Mouse (Mus musculus) induced T-regulatory cell, adult 2 months (primary cell): ENCODE results near the gene Enpp7.

ENCODE experiments used
- DNase-seq: peaks from one replicate; pipeline ENCODE4 v3.0.0-alpha.2; 2012; ENCODE audit warnings: low read depth

Gene Enpp7

DNA sequence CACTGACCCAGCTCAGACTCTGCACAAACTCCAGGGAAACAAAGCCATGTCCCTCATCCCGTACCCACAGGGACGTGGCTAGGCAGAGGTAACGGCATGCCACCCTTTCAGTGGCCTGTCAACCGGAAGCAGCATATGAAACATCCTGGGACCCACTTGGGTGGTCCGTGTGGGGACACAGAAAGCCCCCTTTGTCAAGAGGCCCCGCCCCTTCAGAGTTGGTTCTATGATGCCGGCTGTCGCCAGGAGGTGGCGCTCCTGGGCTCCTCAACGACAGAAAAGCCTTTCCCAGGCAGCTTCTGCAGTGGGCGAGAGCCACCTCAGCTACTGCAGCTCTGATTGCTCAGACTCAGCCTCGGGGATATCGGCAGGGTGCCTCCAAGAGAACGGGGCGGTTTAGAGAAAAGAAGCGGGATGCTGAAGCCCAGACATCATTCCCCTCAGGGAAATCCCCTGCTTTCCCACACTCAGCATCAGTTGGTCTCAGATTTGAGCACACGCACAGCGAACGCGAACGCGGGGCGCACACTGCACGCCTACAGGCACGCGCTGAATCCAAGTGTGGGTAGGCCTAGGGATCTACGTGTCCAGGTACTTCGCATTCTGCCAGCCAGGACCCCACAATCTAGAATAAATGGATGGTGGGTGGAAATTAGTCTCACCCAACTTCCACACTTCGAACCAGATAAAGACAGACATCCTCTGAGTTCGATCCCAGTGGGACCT, 10.7 kb downstream of the Enpp7 start:
- DNase-seq = peak; percentile 86

DNA sequence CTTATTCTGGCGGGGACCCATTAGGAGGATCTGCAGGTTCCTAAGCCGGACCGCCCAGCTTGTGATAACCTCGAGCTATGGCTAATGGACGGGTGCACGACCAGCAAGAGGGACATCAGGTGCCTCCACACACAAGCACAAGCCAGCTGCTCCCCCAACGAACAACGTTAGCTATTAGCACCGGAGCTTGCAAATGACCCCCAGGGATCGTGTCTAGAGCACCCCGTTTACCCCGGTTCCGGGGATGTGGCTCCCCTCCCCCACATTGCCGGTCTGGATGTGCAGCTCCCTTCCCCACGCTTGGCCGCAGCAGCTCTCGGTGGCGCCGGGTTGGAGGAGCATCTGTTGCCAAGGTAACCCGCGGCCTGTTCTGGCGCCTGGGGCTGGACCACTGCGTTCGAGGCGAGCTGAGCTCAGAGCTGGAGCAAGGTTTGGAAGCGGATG, 11.4 kb downstream of the Enpp7 start:
- DNase-seq = peak; percentile 43

DNA sequence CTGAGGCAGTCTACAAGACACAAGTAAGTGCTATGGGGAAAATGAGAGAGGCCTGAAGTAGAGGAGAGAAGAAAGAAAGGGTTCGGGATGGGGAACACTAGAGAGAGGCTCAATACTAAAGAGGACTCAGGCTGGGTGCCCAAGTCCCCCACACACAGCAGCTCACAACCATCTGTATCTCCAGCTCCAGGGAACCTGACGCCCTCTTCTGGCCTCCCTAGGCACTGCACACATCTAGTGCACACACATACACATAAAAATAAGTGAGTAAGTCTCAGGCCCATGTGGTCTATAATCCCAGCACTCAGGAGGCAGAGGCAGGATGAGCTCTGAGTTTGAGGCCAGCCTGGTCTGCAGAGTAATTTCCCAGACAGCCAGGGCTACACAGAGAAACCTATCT, 12.9 kb downstream of the Enpp7 start:
- DNase-seq = peak; percentile 37

DNA sequence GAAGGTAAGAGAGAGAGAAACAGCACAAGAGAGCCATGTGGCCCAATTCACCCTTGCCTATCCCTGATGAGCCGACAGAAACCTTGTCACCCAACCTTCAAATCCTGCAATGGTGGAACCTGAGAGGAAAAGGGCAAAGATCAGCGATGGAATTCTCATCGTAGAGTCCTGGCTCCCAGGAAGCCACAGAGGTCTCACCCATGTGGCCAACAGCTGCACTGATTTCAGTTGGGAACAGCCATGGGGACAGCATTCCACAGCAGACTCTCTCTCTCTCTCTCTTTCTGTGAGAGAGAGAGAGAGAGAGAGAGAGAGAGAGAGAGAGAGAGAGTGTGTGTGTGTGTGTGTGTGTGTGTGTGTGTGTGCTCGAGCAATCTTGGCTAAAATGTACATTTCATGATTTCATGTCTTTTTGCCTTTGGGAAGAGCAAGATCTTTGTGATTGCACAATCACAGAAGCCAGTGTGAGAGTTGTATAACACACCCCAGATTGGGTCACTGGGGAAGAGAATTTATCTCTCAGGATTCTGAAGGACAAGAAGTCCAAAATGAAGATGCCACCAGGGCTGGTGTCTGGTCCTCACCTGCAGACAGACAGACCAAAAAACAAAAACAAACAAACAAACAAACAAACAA, 13.6 kb downstream of the Enpp7 start:
- no peak for DNase-seq

DNA sequence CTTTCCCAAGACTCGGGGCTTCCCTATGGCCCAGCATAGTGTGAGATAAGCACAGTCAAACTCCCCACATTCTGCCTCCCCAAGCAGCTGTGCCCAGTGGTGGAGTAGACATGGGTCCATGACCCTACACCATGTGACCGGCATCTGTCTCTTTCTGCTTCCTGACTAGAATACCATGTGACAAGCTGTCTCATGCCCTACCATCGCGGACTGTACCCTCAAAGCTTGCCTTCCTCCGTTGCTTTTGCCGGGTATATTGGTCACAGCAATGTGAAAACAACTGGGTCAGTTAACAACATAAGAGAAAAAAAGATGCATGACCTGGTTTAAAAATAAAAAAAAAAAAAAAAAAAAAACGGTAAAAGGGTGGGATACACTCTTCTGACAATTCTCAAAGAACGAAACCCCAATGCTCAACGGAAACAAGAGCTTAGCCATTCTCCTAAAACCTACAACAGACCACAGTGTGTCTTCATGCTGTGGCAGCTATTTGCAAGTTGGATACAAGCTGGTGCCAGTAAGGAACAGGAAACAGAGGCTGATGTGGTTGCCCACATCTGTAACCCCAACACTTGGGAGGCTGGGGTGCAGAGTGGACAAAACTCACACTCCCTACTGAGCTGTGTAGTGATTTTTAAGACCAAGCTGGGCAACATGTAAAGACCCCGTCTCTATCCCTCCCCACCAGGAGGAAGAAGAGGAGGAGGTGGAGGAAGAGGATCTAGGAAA, 17.7 kb downstream of the Enpp7 start:
- peak; percentile 53 for DNase-seq

DNA sequence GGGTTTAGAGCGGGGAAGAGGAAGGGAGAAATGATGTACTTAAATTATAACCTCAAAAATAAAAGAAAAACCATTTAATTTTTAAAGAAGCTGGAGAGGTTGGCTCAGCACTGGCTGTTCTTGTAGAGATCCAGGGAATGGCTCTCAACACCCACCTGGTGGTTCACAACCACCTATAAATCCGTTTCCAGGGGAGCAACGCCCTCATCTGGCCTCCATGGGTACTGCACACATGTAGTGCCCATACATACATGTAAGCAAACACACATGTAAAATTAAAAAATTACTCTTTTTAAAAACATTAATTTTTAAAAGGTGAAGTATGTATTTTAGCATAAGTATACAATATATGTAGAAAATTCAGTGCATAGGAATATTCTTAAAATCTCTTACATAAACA, 18.5 kb downstream of the Enpp7 start:
- DNase-seq = no peak

DNA sequence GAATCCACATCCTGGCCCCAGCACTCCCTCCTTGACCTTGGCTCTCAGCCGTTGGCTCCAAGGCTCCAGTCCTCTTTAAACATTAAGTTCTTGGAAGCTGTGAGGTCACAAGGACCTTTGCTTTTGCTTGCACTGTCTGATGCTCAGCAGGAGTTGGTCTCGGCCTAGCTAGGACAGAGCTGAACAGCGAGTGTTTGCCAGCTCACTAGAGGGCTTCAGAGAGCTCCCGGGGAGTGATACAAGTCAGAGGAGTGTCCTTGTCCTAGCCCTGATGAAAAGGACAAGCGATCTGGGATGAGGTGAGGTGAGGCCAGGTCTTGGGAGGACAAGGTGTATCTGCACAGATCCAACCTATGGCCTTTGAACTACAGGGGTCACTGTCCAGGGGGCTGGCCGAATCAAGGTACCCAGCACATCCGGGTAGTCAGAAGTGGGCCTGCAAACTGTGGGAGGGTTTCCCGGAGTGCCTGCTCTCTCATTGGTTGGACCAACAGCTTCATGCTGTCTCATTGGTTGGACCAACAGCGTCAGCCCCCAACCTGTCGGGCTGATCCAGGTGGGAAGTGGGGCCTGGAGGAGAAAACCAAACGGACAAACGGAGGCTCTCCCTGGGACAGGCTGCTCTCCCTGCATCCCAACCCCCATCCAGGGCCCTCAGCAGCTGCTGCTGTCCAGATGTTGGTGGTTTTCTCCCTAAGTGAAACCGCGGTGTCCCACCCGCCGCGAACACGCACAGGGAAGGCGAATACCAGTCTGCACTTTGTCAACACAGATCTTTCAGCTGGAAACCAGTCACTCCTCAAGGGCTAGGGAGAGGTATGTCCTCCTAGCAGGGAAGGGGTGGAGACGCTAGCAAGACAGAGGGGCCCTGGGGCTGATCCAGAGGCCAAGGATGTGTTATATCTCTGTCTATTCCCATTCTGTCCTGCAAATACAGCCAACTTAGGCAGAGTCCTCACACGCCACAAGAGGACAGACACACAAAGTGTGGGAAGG, 19.8 kb downstream of the Enpp7 start:
- no peak for DNase-seq

DNA sequence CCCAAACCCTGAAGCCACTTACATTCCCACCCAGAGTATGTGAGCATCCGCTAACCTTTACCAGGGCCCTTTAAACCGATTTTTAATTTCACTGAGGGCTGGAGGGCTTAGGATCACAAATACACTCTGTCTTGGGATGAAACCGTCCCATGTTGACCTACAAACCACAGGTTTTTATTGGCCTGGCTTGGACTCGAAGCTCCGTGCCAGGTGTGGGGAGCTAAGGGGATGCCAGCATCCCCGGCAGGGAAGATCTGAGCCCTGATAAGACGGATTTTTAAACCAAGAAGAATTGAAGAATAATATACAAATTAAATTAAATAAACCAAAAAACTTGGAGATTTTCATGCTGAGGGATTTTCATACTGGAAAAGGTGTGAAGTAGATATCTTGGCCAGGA, 26.5 kb downstream of the Enpp7 start:
- DNase-seq = no peak

DNA sequence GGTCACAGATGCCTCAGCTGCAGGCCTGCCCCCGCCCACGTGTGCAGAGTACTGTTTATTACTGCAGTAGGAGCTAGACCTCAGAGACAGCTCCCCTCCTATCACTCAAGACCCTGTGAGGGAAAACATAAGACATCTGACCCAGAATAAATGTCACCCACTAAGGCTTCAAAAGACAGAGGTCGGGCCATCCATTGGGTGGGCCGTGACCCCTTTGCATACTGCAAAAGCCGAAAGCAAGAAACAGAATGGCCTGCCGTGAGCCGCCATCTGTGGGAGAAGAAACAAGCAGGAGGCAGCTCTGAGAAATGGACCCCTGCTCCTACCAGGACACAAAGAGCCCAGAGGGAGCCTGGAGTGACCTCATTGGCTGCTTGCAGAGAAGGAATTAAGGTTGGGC, 29.5 kb downstream of the Enpp7 start:
- no peak for DNase-seq

DNA sequence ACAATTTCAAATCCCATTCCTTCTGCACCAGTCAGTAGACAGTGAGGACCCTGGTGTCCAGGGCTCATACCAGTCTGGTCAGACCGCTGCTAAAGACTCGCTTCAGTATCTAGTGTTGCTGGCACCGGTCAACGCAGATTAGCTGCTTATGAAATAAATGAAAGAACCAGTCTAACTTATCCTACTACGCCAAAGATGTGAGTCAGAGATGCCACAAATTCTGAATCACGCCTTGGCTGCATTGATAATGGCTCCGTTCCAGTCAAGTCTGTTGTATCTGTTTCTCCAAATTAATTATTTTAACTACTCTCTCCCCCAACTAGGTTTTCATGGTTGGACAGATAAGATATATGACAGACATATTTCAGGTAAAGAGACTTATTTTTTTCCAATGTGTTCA, 33.2 kb downstream of the Enpp7 start:
- DNase-seq = no peak

DNA sequence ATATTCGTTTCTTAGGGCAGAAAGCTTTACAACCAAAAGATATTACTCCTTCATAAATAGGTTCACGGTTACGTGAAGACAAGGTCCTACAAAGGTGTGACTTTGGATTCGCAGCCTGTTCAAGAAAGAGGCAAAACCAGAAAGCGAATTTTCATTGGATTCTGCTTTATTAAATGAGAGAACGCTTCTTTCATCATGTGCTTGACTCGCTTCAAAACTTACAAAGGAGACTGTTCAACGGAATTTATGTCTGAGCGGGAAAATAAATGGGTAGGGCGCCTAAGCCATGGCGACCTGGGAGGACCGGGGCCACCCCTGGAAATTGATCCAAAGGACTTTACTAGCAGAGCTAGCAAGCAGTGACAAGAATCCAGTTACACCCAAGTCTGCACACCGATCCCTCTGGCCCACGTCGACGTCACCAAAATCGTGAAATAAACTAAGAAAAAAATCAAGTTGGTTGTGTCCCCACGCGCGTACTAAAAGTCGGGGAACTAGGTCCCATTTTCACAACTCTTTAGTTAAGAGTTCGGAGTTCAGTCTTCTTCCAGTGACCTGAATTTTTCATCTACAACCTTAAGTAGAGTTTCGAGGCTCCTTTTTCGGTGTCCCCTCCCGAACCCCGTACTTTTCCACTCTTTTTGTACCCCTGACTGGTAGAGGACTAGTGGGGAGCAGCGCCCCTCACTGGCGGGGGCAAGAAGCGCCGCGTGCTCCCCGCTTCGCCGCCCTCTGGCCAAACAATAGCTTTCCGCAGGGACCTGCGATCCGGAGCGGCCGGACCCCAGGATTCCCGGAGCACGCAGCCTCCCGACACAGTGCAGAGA, 34.3 kb downstream of the Enpp7 start:
- DNase-seq = no peak

DNA sequence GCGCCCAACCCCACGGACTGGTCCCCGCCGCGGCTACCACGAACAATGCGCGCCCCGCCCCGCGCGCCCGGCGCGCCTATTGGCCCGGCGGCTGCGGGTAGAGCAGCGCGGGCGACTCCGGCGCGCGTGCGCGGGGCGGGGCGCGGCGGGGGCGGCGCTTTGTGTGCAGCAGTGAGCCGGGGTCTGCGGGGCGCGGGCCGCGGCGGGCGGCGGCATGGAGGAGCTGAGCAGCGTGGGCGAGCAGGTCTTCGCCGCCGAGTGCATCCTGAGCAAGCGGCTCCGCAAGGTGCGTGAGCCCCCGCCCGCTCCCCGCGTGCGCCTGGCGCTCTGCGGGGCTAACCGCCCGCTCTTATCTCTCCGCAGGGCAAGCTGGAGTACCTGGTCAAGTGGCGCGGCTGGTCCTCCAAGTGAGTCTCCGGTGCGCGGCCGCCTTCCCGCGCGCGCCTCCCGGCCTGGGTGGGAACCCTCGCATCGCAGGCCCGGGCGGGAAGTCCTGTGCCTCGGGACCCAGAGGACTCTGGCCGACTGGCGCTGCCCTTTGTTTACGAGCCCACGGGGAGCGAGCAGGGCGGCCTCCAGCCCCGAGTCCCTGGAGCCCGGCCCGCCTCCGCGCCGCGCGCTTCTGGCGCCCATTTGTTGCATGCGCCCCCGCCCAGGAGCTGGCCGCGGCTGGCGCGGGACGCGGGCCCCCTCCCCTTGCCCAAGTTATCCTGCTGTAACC, 35.1 kb downstream of the Enpp7 start, which contains the start of gene Cbx2:
Cbx2 (plus strand) TSS at position 68 of the 721 bp plus-strand sequence.
- DNase-seq = peak; percentile 91

DNA sequence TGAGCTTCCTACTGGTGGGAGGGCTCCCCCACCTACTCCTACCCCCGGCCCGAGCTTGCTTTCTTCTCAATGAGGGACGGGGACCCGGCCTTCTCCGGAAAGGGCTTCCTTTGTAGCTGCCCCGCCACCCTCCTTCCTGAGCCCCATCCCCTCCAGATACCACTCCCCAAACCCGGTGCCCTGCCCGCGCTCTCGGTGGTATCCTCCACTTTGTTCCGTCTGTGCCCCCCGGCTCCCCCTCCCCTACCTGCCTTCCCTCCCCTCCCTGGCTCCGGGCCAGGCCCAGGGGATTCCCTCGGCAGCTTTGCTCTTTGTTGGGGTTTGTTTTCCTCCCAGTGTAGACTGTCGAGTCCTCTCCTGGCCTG, 35.6 kb downstream of the Enpp7 start:
- DNase-seq = peak; percentile 67

DNA sequence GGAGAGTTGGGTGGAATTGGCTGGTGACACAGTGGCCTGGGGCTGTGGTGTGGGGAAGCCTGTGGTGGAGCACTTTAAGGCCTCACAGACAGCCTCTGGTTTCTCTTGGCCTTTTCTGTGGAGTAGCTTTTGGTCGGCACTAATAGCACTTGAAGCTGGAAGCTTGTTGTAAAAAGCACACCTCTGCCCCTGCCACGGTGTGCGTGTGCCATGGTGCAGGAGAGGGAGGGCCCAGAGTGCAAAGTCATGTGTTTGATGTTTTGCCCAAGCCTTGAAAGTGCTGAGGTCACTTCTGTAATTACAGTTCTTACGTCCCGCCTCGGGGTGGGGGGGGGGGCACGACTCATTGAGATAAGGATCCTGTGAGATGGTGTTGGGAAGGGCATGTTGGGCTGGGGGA, 36.3 kb downstream of the Enpp7 start:
- DNase-seq = no peak

DNA sequence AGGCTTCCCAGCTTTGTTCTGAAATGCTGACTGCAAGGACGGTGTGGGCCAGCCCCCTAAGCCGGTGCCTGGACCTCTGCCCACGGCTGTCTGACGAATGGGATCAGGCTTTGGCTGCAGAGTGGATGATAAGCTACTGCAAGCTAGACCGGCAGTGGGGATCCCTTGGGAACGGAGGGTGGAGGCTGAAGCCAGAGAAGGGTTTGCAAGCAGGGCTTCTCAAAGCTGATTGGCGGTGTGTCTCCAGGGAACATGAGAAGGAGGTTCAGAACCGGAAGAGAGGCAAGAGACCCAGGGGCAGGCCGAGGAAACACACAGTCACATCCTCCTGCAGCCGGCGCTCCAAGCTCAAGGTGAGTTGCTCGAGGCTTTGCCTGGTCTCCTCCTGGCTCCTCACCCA, 38.2 kb downstream of the Enpp7 start:
- DNase-seq = no peak

DNA sequence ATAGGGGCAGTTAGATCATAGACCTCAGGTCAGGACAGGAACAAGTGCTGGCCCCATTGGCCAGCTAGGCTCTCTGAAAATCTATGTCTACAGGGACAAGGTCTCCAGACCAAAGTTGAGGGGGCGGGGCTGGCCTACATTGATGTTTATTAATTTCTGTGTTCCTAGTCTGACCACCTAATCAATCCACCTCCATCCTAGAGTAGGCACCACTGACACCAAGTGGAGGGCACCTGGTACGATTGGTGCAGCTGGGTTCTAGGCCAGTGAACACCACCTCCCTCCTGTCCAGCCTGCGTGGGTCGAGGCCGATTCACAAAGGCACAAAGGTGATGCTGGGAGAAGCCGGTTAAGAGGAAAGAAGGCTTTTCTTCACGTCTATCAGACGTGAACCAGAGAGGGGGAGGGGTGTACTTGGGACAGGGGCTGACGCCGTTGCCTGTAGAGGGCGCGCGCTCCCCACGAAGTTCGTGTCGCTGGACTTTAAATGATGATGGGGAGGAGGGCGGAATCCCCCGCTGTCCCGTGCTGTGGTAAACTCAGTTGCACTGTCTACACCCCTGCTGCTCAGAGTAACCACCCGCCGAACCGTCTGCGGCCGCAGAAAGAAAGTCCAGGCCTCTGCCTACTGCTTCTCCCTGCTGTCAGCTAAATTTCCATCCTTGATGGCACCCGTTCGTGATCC, 46.0 kb downstream of the Enpp7 start:
- peak; percentile 92 for DNase-seq

DNA sequence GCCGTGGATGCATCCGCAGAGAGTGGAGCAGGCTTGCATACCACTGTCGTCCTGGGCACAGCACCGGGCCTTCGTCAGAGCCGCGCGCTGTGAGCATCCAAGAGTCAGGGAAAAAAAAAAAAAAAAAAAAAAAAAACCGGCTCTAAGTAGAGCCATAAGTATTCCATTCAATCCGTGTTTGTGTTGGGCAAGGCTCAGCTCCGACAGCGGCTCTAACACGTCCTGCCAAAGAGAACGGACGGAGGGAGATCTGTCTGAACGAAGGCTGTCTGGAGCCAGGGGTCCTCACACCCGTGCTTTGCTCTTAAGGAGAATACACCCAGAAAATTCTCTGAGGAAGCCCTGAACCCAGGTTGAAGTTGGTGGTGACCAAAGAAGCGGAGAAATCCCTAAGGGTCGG, 46.6 kb downstream of the Enpp7 start:
- DNase-seq = no peak

DNA sequence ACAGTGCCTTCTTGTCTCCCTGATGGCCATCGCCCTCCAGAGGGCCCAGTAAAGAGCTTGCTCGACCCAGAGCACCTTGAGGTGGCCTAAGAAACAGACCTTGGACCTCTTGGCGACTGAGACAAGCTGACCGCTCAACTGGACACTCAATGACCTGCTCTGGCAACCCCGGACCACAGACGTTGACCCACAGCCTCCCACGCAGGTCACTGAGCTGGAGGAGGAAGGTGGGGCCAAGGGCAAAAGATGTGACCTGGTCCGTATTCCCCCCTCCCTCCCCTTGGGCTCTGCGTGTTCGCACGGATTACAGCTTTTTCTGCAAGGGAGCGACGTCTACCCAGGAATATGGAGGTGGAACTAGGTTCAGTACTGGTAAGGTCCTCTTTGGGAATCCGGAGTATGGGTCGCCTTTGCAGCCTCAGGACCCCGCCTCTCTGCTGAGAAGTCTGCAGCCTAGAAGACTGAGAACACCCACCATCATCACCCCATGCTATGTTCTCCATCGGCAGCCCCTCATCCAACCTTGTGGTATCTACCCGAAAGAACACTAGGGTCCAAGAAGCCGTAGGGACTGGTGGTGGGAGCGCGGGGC, 47.2 kb downstream of the Enpp7 start:
- DNase-seq = peak; percentile 24

DNA sequence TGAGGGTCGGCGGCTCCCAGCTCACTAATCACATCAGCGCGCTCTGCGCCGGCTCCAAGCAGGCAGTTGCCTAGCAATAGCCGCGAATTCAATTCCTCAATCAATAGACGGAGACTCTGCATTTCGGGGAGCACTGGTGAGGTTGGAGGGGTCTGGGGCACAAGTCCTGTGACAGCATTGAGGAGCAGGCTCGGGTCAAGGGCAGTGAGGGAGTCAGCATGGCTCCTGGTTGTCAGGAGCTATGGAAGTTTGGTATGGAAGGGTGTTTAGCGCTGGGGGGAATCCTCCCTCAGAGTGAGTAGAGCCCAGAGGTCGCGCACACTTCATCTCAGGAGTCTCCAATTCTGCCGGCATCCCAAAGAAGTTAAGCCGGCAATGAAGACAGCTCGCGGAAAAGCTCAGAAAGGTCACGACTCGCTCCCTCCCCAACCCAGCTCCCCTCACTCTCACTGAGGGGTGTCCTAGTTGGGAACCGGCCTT, 47.7 kb downstream of the Enpp7 start:
- DNase-seq = peak; percentile 36
